Mouse (Mus musculus) C2C12 (cell line): ENCODE measurements around the gene B4galt3. TPM values are rescaled to one million over a fixed set of nuclear protein-coding genes. Genes with fewer than 3 reads are reported as not detected.

Experiments
- H3K27me3 ChIP-seq: one replicate; pipeline ENCODE4 v1.6.1; 2011; ENCODE audit not compliant: control insufficient read depth, insufficient read depth, insufficient read length
- H3K36me3 ChIP-seq: one replicate; pipeline ENCODE4 v1.6.1; 2011; ENCODE audit not compliant: control insufficient read depth, insufficient read depth
- H3K4me3 ChIP-seq: one replicate; pipeline ENCODE4 v1.5.1; 2011; ENCODE audit warnings: mild to moderate bottlenecking, control low read depth; ENCODE audit not compliant: poor library complexity, insufficient read depth, severe bottlenecking
- H3K79me2 ChIP-seq: one replicate; pipeline ENCODE4 v1.6.1; 2011; ENCODE audit not compliant: control insufficient read depth, insufficient read depth
- H3K79me3 ChIP-seq: one replicate; pipeline ENCODE4 v1.6.1; 2011; ENCODE audit warnings: low read depth, control low read depth
- H3ac ChIP-seq: one replicate; pipeline ENCODE3; 2011; ENCODE audit warnings: low read depth; ENCODE audit not compliant: control insufficient read depth, insufficient read length
- CEBPB ChIP-seq: IDR thresholded peaks from one replicate; pipeline ENCODE4 v1.6.1; 2011; ENCODE audit warnings: low read depth, mild to moderate bottlenecking, control low read depth, moderate library complexity
- CTCF ChIP-seq: IDR thresholded peaks from one replicate; pipeline ENCODE4 v1.5.1; 2011; ENCODE audit not compliant: control insufficient read depth, insufficient read depth, insufficient read length
- FOSL1 ChIP-seq: IDR thresholded peaks from one replicate; pipeline ENCODE4 v1.8.0; 2011; ENCODE audit warnings: mild to moderate bottlenecking, low read length; ENCODE audit not compliant: poor library complexity, insufficient read depth, severe bottlenecking
- MAX ChIP-seq: IDR thresholded peaks from one replicate; pipeline ENCODE4 v1.6.1; 2011; ENCODE audit warnings: mild to moderate bottlenecking, control low read depth
- MYOD1 ChIP-seq: IDR thresholded peaks from one replicate; pipeline ENCODE4 v1.6.1; 2011; ENCODE audit warnings: low read depth; ENCODE audit not compliant: control insufficient read depth, insufficient read length
- MYOG ChIP-seq: IDR thresholded peaks from one replicate; pipeline ENCODE4 v1.6.1; 2011; ENCODE audit not compliant: control insufficient read depth, insufficient read length; ENCODE audit errors: extremely low read depth
- USF1 ChIP-seq: IDR thresholded peaks from one replicate; pipeline ENCODE4 v1.6.1; 2011; ENCODE audit warnings: low read depth, mild to moderate bottlenecking, control low read depth, moderate library complexity
- polyA plus RNA-seq: library from polyadenylated mRNA; unstranded; fragments of >200 nt; fragmentation: generic; extraction: Trizol; gene quantifications from one replicate; pipeline ENCODE4 v1.2.1, GENCODE M21; 2012; ENCODE audit warnings: missing spikeins

The B4galt3 gene
- polyA plus RNA-seq, 1 experiment: 17.4 TPM

GRCm38 (mm10) chr1:171257781-171258180 is 12.3 kb upstream of the B4galt3 start:
- H3K27me3 ChIP-seq: no peaks in the 10 kb centered on the region
- no peak overlapping the region for H3ac ChIP-seq
- H3K4me3 ChIP-seq: no peak overlapping the region
- peaks cover 9% of the 10 kb centered on the region for H3K36me3 ChIP-seq
- no peaks in the 10 kb centered on the region for H3K79me3 ChIP-seq
- no peak for TF ChIP-seq USF1
- no peak for TF ChIP-seq MYOD1
- no peak for TF ChIP-seq MYOG
- TF ChIP-seq CTCF: no peak
- no peak for TF ChIP-seq CEBPB
- TF ChIP-seq FOSL1: no peak
- TF ChIP-seq MAX: no peak
- no peaks in the 10 kb centered on the region for H3K79me2 ChIP-seq

- no peaks in the 10 kb centered on the region for H3K79me2 ChIP-seq
- no peak overlapping the region for H3ac ChIP-seq
- no peak for TF ChIP-seq USF1
- no peak for TF ChIP-seq MYOD1
- no peak for TF ChIP-seq MAX
- no peak for TF ChIP-seq FOSL1
- no peak for TF ChIP-seq CTCF
- no peak for TF ChIP-seq CEBPB
- TF ChIP-seq MYOG: no peak
- peaks cover 7% of the 10 kb centered on the region for H3K36me3 ChIP-seq
- no peaks in the 10 kb centered on the region for H3K27me3 ChIP-seq
- H3K4me3 ChIP-seq: no peak overlapping the region
- no peaks in the 10 kb centered on the region for H3K79me3 ChIP-seq
Observed at GRCm38 (mm10) chr1:171258921-171259320, 11.2 kb upstream of the B4galt3 start.

- no peaks in the 10 kb centered on the region for H3K79me2 ChIP-seq
- no peaks in the 10 kb centered on the region for H3K79me3 ChIP-seq
- H3K27me3 ChIP-seq: no peaks in the 10 kb centered on the region
- H3ac ChIP-seq: no peak overlapping the region
- H3K4me3 ChIP-seq: no peak overlapping the region
- TF ChIP-seq USF1 (no peak), FOSL1 (no peak), MYOD1 (no peak), MAX (no peak), CEBPB (no peak), MYOG (no peak), CTCF (no peak)
- H3K36me3 ChIP-seq: peaks cover 4% of the 10 kb centered on the region
Observed at GRCm38 (mm10) chr1:171260316-171260715, 9.8 kb upstream of the B4galt3 start.

- Histone ChIP-seq H3K27me3 (no peaks in the 10 kb centered on the region), H3K4me3 (peak overlapping the region; percentile 11), H3K79me3 (no peaks in the 10 kb centered on the region), H3ac (peak overlapping the region; percentile 51), H3K36me3 (peaks cover 4% of the 10 kb centered on the region), H3K79me2 (no peaks in the 10 kb centered on the region)
- TF ChIP-seq MYOG (no peak), USF1 (no peak), CEBPB (no peak), CTCF (no peak), MAX (no peak), FOSL1 (no peak)
Observed at GRCm38 (mm10) chr1:171262594-171263130, 7.5 kb upstream of the B4galt3 start.

GRCm38 (mm10) chr1:171263185-171263611 is 6.9 kb upstream of the B4galt3 start:
- H3K4me3 ChIP-seq: no peak overlapping the region
- peaks cover 4% of the 10 kb centered on the region for H3K36me3 ChIP-seq
- TF ChIP-seq MYOD1: no peak
- no peak for TF ChIP-seq USF1
- no peak for TF ChIP-seq FOSL1
- no peak for TF ChIP-seq MAX

GRCm38 (mm10) chr1:171263666-171264461 is 6.3 kb upstream of the B4galt3 start:
- no peaks in the 10 kb centered on the region for H3K27me3 ChIP-seq
- H3K79me3 ChIP-seq: no peaks in the 10 kb centered on the region
- no peak for TF ChIP-seq MAX
- TF ChIP-seq FOSL1: no peak
- TF ChIP-seq USF1: no peak
- TF ChIP-seq MYOD1: no peak
- no peak for TF ChIP-seq CTCF
- TF ChIP-seq MYOG: no peak
- TF ChIP-seq CEBPB: no peak
- H3K36me3 ChIP-seq: peaks cover 4% of the 10 kb centered on the region
- H3K4me3 ChIP-seq: no peak overlapping the region
- no peak overlapping the region for H3ac ChIP-seq
- no peaks in the 10 kb centered on the region for H3K79me2 ChIP-seq

More at GRCm38 (mm10) chr1:171263185-171263611, 6.9 kb upstream of the B4galt3 start:
- H3ac ChIP-seq: no peak overlapping the region
- H3K79me3 ChIP-seq: no peaks in the 10 kb centered on the region
- no peaks in the 10 kb centered on the region for H3K27me3 ChIP-seq
- no peaks in the 10 kb centered on the region for H3K79me2 ChIP-seq
